In genomic region chr1:24143504-24143903, GRCm38 (mm10) we compare ENCODE assay signal across 26 mouse cellular contexts. TPM values are rescaled to one million over a fixed set of nuclear protein-coding genes. Genes with fewer than 3 reads are reported as not detected.
"Had no signal": no experiment of that assay in that cellular context is flagged by ENCODE, and none has a peak within 500 bp of the region (broad histone marks: within the 10 kb centered on the region; RNA-seq: fewer than 3 reads in every experiment).

No protein-coding gene starts in this region.

- H3K36me3 ChIP-seq: kidney, embryonic 15.5 days; limb, embryonic 12.5 days; limb, embryonic 15.5 days; midbrain, embryonic 15.5 days; neural tube, embryonic 13.5 days had no signal

- H3K27me3 ChIP-seq: kidney, embryonic 15.5 days; limb, embryonic 12.5 days; limb, embryonic 15.5 days; midbrain, embryonic 15.5 days; neural tube, embryonic 13.5 days had no signal

- H3K4me3 ChIP-seq: kidney, embryonic 15.5 days; left cerebral cortex, adult 2 months; limb, embryonic 12.5 days; limb, embryonic 15.5 days; midbrain, embryonic 15.5 days; myocyte; neural tube, embryonic 13.5 days had no signal

- DNase-seq: kidney, adult 11 months; kidney, adult 8-10 months; kidney, postnatal 10 days; kidney, postnatal 36 days; layer of hippocampus, postnatal 36 days; liver, postnatal 0 days; lung, embryonic 14.5 days; retina, postnatal 1 day; thymus, adult 2 months; thymus, postnatal 14 days; thymus, postnatal 4 days had no signal

- H3K9me3 ChIP-seq: kidney, embryonic 15.5 days; limb, embryonic 15.5 days; midbrain, embryonic 15.5 days; neural tube, embryonic 13.5 days had no signal

- H3K9ac ChIP-seq: kidney, embryonic 15.5 days; limb, embryonic 12.5 days; limb, embryonic 15.5 days; liver, embryonic 14.5 days; liver, postnatal 0 days; lung, embryonic 14.5 days; midbrain, embryonic 15.5 days; neural tube, embryonic 13.5 days had no signal

- ATAC-seq: liver, postnatal 0 days; lung, postnatal 0 days; midbrain, embryonic 15.5 days had no signal

- H3K4me2 ChIP-seq: kidney, embryonic 15.5 days; limb, embryonic 12.5 days; limb, embryonic 15.5 days; liver, embryonic 11.5 days; lung, embryonic 14.5 days; midbrain, embryonic 15.5 days; neural tube, embryonic 13.5 days had no signal

- H3K4me1 ChIP-seq: kidney, embryonic 15.5 days; limb, embryonic 12.5 days; limb, embryonic 15.5 days; neural tube, embryonic 13.5 days had no signal

- H3K27ac ChIP-seq: kidney, embryonic 15.5 days; left cerebral cortex, adult 2 months; limb, embryonic 12.5 days; limb, embryonic 15.5 days; liver, embryonic 14.5 days; macrophage; midbrain, embryonic 15.5 days; neural tube, embryonic 13.5 days; stomach, postnatal 0 days had no signal

RNA-seq across cellular contexts. Expression of gene Col9a1, which starts 33.9 kb away (rescaled TPM):
- total RNA-seq: megakaryocyte, adult 5-6 weeks; monocyte, adult 5-6 weeks; neutrophil, adult 5-6 weeks had no signal
- polyA plus RNA-seq: macrophage, myocyte had no signal
